Mouse (Mus musculus): Measurements from ENCODE around the gene Sdk1.

The Sdk1 gene

GRCm38 (mm10) chr5:141897481-141897880 lies 656.2 kb downstream of the Sdk1 start:
- DNase-seq (ENCODE audit: low spot score) = no peak

- DNase-seq (ENCODE audit: low spot score) = no peak
Measured at GRCm38 (mm10) chr5:141899751-141900150, 658.5 kb downstream of the Sdk1 start.

- DNase-seq (ENCODE audit: low spot score) = no peak
Measured at GRCm38 (mm10) chr5:141902544-141903250, 661.4 kb downstream of the Sdk1 start.

GRCm38 (mm10) chr5:141910444-141910843 lies 669.2 kb downstream of the Sdk1 start:
- no peak for DNase-seq (ENCODE audit: low spot score)

- DNase-seq (ENCODE audit: low spot score) = no peak
Measured at GRCm38 (mm10) chr5:141910886-141911285, 669.6 kb downstream of the Sdk1 start.

- DNase-seq (ENCODE audit: low spot score) = no peak
Measured at GRCm38 (mm10) chr5:141912881-141913280, 671.6 kb downstream of the Sdk1 start.

GRCm38 (mm10) chr5:141916954-141917353 lies 675.7 kb downstream of the Sdk1 start:
- no peak for DNase-seq (ENCODE audit: low spot score)

GRCm38 (mm10) chr5:141939000-141939399 lies 697.7 kb downstream of the Sdk1 start:
- no peak for DNase-seq (ENCODE audit: low spot score)

- DNase-seq (ENCODE audit: low spot score) = no peak
Measured at GRCm38 (mm10) chr5:141940636-141941035, 699.3 kb downstream of the Sdk1 start.

GRCm38 (mm10) chr5:141950791-141951190 lies 709.5 kb downstream of the Sdk1 start:
- no peak for DNase-seq (ENCODE audit: low spot score)

- DNase-seq (ENCODE audit: low spot score) = no peak
Measured at GRCm38 (mm10) chr5:141952270-141952669, 711.0 kb downstream of the Sdk1 start.

GRCm38 (mm10) chr5:141952708-141953490 lies 711.6 kb downstream of the Sdk1 start:
- DNase-seq (ENCODE audit: low spot score) = no peak

GRCm38 (mm10) chr5:141971071-141971470 lies 729.8 kb downstream of the Sdk1 start:
- no peak for DNase-seq (ENCODE audit: low spot score)

- no peak for DNase-seq (ENCODE audit: low spot score)
Measured at GRCm38 (mm10) chr5:141979511-141979910, 738.2 kb downstream of the Sdk1 start.

GRCm38 (mm10) chr5:141980746-141981145 lies 739.5 kb downstream of the Sdk1 start:
- no peak for DNase-seq (ENCODE audit: low spot score)

GRCm38 (mm10) chr5:141984322-141984721 lies 743.0 kb downstream of the Sdk1 start:
- no peak for DNase-seq (ENCODE audit: low spot score)

GRCm38 (mm10) chr5:141985003-141985402 lies 743.7 kb downstream of the Sdk1 start:
- DNase-seq (ENCODE audit: low spot score) = peak; percentile 49

- DNase-seq (ENCODE audit: low spot score) = no peak
Measured at GRCm38 (mm10) chr5:141985551-141985950, 744.3 kb downstream of the Sdk1 start.

- DNase-seq (ENCODE audit: low spot score) = no peak
Measured at GRCm38 (mm10) chr5:141987287-141987799, 746.1 kb downstream of the Sdk1 start.

- no peak for DNase-seq (ENCODE audit: low spot score)
Measured at GRCm38 (mm10) chr5:141988685-141989084, 747.4 kb downstream of the Sdk1 start.

GRCm38 (mm10) chr5:141994192-141994591 lies 752.9 kb downstream of the Sdk1 start:
- no peak for DNase-seq (ENCODE audit: low spot score)

GRCm38 (mm10) chr5:142000247-142000646 lies 759.0 kb downstream of the Sdk1 start:
- DNase-seq (ENCODE audit: low spot score) = no peak

- no peak for DNase-seq (ENCODE audit: low spot score)
Measured at GRCm38 (mm10) chr5:142001131-142001530, 759.8 kb downstream of the Sdk1 start.

All from urinary bladder, postnatal 10 days (tissue).